Mouse (Mus musculus) neural tube, embryonic 15.5 days (tissue): ENCODE measurements around the gene Ttc25. TPM values are rescaled to one million over a fixed set of nuclear protein-coding genes. Genes with fewer than 3 reads are reported as not detected.
A peak's percentile ranks its signal among the peaks of the same experiment; 100 is the strongest.
"Not testable (repeated sequence)": the region's sequence is repeated elsewhere in the genome, so short reads cannot be mapped to it uniquely, and the experiment has no call there.

Experiments
- ATAC-seq: fragments of 200-750 bp; cut with Nextera tagmentation; 2 replicates; pipeline ENCODE4 v1.8.0; 2017; ENCODE audit warnings: mild to moderate bottlenecking, moderate TSS enrichment, moderate library complexity; ENCODE audit not compliant: low FRiP score
- H3K27ac ChIP-seq: fragments of 300-500 bp; sonication (generic); replicated peaks from 2 replicates; pipeline ENCODE4 v1.5.1; 2015; ENCODE audit warnings: mild to moderate bottlenecking, inconsistent platforms
- H3K27me3 ChIP-seq: fragments of 300-500 bp; sonication (generic); replicated peaks from 2 replicates; pipeline ENCODE4 v1.6.1; 2015; ENCODE audit warnings: inconsistent platforms
- H3K36me3 ChIP-seq: fragments of 300-500 bp; sonication (generic); 2 replicates; pipeline ENCODE4 v1.6.1; 2015; ENCODE audit warnings: inconsistent platforms
- H3K4me1 ChIP-seq: fragments of 300-500 bp; sonication (generic); 2 replicates; pipeline ENCODE4 v1.6.1; 2015; ENCODE audit warnings: inconsistent platforms
- H3K4me2 ChIP-seq: fragments of 300-500 bp; sonication (generic); 2 replicates; pipeline ENCODE4 v1.6.1; 2015; ENCODE audit warnings: inconsistent platforms, mild to moderate bottlenecking, moderate library complexity
- H3K4me3 ChIP-seq: fragments of 300-500 bp; sonication (generic); replicated peaks from 2 replicates; pipeline ENCODE4 v1.5.1; 2015; ENCODE audit warnings: mild to moderate bottlenecking, inconsistent platforms
- H3K9ac ChIP-seq: fragments of 300-500 bp; sonication (generic); replicated peaks from 2 replicates; pipeline ENCODE4 v1.6.1; 2015; ENCODE audit warnings: mild to moderate bottlenecking, inconsistent platforms
- H3K9me3 ChIP-seq: fragments of 300-500 bp; sonication (generic); replicated peaks from 2 replicates; pipeline ENCODE4 v1.6.1; 2016; ENCODE audit warnings: inconsistent platforms
- WGBS: fragments of 180-500 bp; shearing (Covaris S2); methylation state at CpG from one replicate; pipeline ENCODE4 v1.1.7; 2015; ENCODE audit warnings: mixed read lengths; 5-methylcytosine and 5-hydroxymethylcytosine counted together
- polyA plus RNA-seq: library from polyadenylated mRNA; unstranded; fragments of >200 nt; fragmentation: Nextera tagmentation; extraction: Ambion mirVana; gene quantifications from 2 replicates; pipeline ENCODE4 v1.2.1, GENCODE M21; 2015

Ttc25 gene
- polyA plus RNA-seq, 1 experiment from 2014 or later = 2.1 TPM

- Histone ChIP-seq H3K9me3 (no peaks in the 10 kb centered on the region), H3K4me3 (no peak overlapping the region), H3K4me2 (no peak overlapping the region), H3K27me3 (no peaks in the 10 kb centered on the region), H3K36me3 (peaks cover 97% of the 10 kb centered on the region), H3K4me1 (peaks cover 29% of the 10 kb centered on the region), H3K27ac (peak overlapping the region; percentile 45; the same call in 1 of the 2 replicates), H3K9ac (no peak overlapping the region)
- WGBS = 27% methylated on average over 5 of the region's 5 CpGs
- ATAC-seq = no peak
These were observed 27.2 kb upstream of the Ttc25 start for GRCm38 (mm10) chr11:100518188-100518591.

DNA sequence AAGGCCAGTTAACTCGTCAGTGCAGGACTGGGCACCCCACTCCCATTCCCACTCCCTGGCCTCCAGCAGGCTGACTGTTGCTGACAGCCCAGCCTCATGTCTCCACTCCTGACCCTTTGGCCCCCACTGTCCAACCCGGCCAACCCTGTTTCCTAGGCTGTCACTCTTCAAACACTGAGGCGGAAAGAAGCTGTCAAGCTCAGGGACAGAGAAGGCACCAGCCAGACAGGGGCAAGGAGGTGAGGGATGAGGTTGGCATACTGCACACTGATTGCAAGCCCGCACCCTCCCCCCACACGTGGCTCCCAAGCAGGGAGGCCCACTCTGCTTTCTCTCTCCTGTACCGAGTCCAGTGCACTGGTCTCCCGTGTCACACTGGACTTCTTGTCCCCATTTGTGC lies 26.2 kb upstream of the Ttc25 start:
- H3K4me1 ChIP-seq = peaks cover 33% of the 10 kb centered on the region
- H3K36me3 ChIP-seq = peaks cover 96% of the 10 kb centered on the region
- no peak overlapping the region for H3K9ac ChIP-seq
- 83% methylated on average over 7 of the region's 7 CpGs for WGBS
- H3K27ac ChIP-seq = no peak overlapping the region
- H3K9me3 ChIP-seq = no peaks in the 10 kb centered on the region
- no peaks in the 10 kb centered on the region for H3K27me3 ChIP-seq
- ATAC-seq = no peak
- no peak overlapping the region for H3K4me2 ChIP-seq
- H3K4me3 ChIP-seq = no peak overlapping the region

DNA sequence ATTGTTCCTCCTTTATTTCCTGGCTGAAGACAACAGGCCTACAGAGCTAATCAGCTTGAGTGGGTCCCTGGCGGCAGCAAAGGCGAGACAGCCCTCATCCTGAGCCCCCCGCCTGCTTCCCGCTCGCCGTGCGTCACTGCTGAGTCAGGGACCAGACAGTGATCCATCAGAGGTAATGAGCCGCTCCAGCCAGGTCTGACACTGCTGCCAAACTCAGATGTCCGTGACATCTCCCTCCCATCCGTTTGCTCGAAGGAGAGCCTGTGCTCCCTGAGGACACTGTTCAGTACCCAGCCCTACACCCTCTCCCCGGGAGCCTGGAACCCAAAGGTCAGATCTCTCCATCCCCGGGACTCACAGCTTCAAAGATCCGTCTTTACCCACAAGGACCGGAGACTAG lies 24.6 kb upstream of the Ttc25 start:
- Histone ChIP-seq H3K4me1 (peaks cover 50% of the 10 kb centered on the region), H3K9me3 (no peaks in the 10 kb centered on the region), H3K9ac (no peak overlapping the region), H3K27me3 (no peaks in the 10 kb centered on the region), H3K27ac (no peak overlapping the region), H3K36me3 (peaks cover 80% of the 10 kb centered on the region), H3K4me3 (no peak overlapping the region), H3K4me2 (no peak overlapping the region)
- 59% methylated on average over 15 of the region's 15 CpGs for WGBS
- no peak for ATAC-seq

DNA sequence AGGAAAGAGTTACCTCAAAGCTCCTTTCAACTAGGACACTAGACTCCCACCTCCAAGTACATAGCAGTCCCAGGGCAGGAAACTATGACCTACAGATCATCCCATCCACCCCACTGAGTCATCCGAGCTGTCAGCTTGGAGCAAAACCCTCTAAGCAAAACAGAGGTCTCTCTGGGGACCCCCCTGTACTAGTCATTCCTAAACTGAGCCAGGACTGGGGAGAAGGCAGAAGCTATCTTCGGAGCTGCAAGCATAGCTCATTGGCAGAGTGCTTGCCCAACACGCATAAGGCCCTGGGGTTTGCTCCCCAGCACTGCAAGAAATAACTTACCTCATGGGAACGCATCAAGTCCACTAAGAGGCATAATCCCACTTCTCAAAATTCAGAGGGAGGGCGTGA lies 21.0 kb upstream of the Ttc25 start:
- H3K36me3 ChIP-seq = peaks cover 48% of the 10 kb centered on the region
- H3K9ac ChIP-seq = no peak overlapping the region
- peak overlapping the region; percentile 83 for H3K4me2 ChIP-seq
- H3K27me3 ChIP-seq = no peaks in the 10 kb centered on the region
- no peak for ATAC-seq
- no peak overlapping the region for H3K27ac ChIP-seq
- H3K4me1 ChIP-seq = peaks cover 47% of the 10 kb centered on the region
- H3K4me3 ChIP-seq = no peak overlapping the region
- 79% methylated on average over 5 of the region's 5 CpGs for WGBS
- no peaks in the 10 kb centered on the region for H3K9me3 ChIP-seq

- WGBS = 52% methylated on average over 11 of the region's 11 CpGs
- H3K4me1 ChIP-seq = peaks cover 47% of the 10 kb centered on the region
- ATAC-seq = no peak
- peak overlapping the region; percentile 83 for H3K4me2 ChIP-seq
- H3K27me3 ChIP-seq = no peaks in the 10 kb centered on the region
- no peak overlapping the region for H3K27ac ChIP-seq
- H3K9ac ChIP-seq = no peak overlapping the region; the same call in 1 of the 2 replicates
- peaks cover 40% of the 10 kb centered on the region for H3K36me3 ChIP-seq
- H3K9me3 ChIP-seq = no peaks in the 10 kb centered on the region
- peak overlapping the region; percentile 88 for H3K4me3 ChIP-seq
These were observed 20.3 kb upstream of the Ttc25 start for GRCm38 (mm10) chr11:100524987-100525630.

- Histone ChIP-seq H3K4me2 (peak overlapping the region; percentile 83), H3K27me3 (no peaks in the 10 kb centered on the region), H3K4me3 (peak overlapping the region; percentile 88), H3K27ac (peak overlapping the region; percentile 89; the same call in 1 of the 2 replicates), H3K36me3 (peaks cover 29% of the 10 kb centered on the region), H3K9ac (peak overlapping the region; percentile 77), H3K9me3 (no peaks in the 10 kb centered on the region), H3K4me1 (peaks cover 38% of the 10 kb centered on the region)
- no peak for ATAC-seq
- WGBS = 4% methylated on average over 15 of the region's 15 CpGs
These were observed 19.2 kb upstream of the Ttc25 start for GRCm38 (mm10) chr11:100526052-100526816.

DNA sequence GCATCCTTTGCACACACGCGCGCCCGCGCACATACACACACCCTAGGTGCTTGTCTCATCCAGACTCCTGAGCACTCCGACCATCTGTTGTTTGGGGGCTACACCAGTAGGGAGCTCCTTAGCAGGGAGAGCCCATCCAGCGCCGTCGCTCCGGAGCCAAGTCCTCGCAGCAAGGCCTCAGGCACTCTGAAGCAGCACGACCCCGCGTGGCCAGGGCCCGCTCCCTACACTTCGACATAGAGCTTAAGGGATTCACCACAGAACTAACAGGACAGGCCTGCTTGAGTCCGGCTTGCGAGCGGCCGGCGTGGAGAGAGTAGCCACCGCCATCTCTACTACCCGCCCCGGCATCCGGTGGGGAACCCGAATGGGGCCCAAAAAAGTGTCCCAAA lies 18.3 kb upstream of the Ttc25 start:
- Histone ChIP-seq H3K4me3 (peak overlapping the region; percentile 88), H3K27ac (peak overlapping the region; percentile 89), H3K9ac (peak overlapping the region; percentile 77), H3K27me3 (no peaks in the 10 kb centered on the region), H3K36me3 (peaks cover 21% of the 10 kb centered on the region), H3K9me3 (no peaks in the 10 kb centered on the region), H3K4me2 (peak overlapping the region; percentile 83), H3K4me1 (peaks cover 38% of the 10 kb centered on the region)
- peak; percentile 31 for ATAC-seq
- WGBS = under 1% methylated on average over 26 of the region's 26 CpGs

GRCm38 (mm10) chr11:100527458-100528374 lies 17.7 kb upstream of the Ttc25 start, which contains the start of gene Acly:
TSS of gene Acly (minus strand) at chr11:100528000.
- Histone ChIP-seq H3K9me3 (no peaks in the 10 kb centered on the region), H3K4me2 (peak within 1 kb of the TSS; percentile 83), H3K27ac (peak within 1 kb of the TSS; percentile 89), H3K27me3 (no peaks in the 10 kb centered on the region), H3K4me1 (peaks cover 38% of the 10 kb centered on the region), H3K9ac (peak within 1 kb of the TSS; percentile 77), H3K36me3 (peaks cover 14% of the 10 kb centered on the region), H3K4me3 (peak within 1 kb of the TSS; percentile 88)
- under 1% methylated on average over 53 of the region's 54 CpGs for WGBS
- ATAC-seq = peak; percentile 99

- ATAC-seq = no peak
- no peaks in the 10 kb centered on the region for H3K9me3 ChIP-seq
- H3K36me3 ChIP-seq = peaks cover 6% of the 10 kb centered on the region
- H3K9ac ChIP-seq = peak overlapping the region; percentile 66
- no peaks in the 10 kb centered on the region for H3K27me3 ChIP-seq
- H3K4me2 ChIP-seq = peak overlapping the region; percentile 83
- H3K4me1 ChIP-seq = peaks cover 38% of the 10 kb centered on the region
- WGBS = 27% methylated on average over 19 of the region's 19 CpGs
- peak overlapping the region; percentile 89 for H3K27ac ChIP-seq
- peak overlapping the region; percentile 88 for H3K4me3 ChIP-seq
These were observed 16.8 kb upstream of the Ttc25 start for GRCm38 (mm10) chr11:100528375-100529165.

- Histone ChIP-seq H3K4me2 (no peak overlapping the region), H3K27me3 (no peaks in the 10 kb centered on the region), H3K36me3 (no peaks in the 10 kb centered on the region), H3K9ac (no peak overlapping the region), H3K4me1 (no peaks in the 10 kb centered on the region), H3K9me3 (no peaks in the 10 kb centered on the region), H3K4me3 (no peak overlapping the region), H3K27ac (no peak overlapping the region)
- 59% methylated on average over 6 of the region's 6 CpGs for WGBS
- ATAC-seq = no peak
These were observed 11.5 kb upstream of the Ttc25 start for GRCm38 (mm10) chr11:100533871-100534270.

- not testable (repeated sequence) for H3K9ac ChIP-seq, H3K27ac ChIP-seq, H3K36me3 ChIP-seq, H3K9me3 ChIP-seq, H3K27me3 ChIP-seq, H3K4me2 ChIP-seq, ATAC-seq, H3K4me1 ChIP-seq, H3K4me3 ChIP-seq
- WGBS = 83% methylated on average over 2 of the region's 2 CpGs
These were observed 11.0 kb upstream of the Ttc25 start for GRCm38 (mm10) chr11:100534411-100534810.
